Mouse (Mus musculus) cerebellum, adult (tissue): ENCODE measurements at regions not wholly inside any gene's neighbourhood (a gene's known extent, or its start where the extent isn't known, plus 50 kb on each side); places are given as distances from the start of the nearest gene placed in this dataset.

Experiments
- ATAC-seq: cut with Nextera tagmentation; 2 replicates; pipeline ENCODE4 v1.9.2; 2017; ENCODE audit warnings: mild to moderate bottlenecking, moderate library complexity, mixed read lengths; ENCODE audit not compliant: insufficient number of reproducible peaks, low FRiP score, low TSS enrichment

DNA sequence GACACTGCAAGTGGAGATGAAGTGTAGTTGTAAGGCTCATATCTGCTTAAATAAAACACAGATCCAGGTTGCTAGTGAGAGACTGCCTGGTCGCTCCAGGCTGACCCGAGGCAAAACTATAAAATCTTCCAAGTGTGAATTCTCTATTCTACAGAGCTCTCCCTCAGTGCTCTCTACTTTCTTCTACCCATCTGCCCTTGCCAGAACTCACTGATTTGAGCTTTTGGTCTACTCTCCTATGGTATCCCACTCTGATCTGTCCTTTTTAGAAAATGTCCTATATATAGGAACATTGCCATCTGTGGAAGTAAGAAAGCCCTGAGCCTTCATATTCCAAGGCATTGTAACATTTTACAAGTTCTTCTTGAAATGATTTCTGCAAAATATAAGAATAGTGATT, 518.3 kb downstream of the Galc start:
- ATAC-seq: no peak

- ATAC-seq: no peak
Observed at GRCm38 (mm10) chr12:97732078-97732580, 527.1 kb downstream of the Galc start.

DNA sequence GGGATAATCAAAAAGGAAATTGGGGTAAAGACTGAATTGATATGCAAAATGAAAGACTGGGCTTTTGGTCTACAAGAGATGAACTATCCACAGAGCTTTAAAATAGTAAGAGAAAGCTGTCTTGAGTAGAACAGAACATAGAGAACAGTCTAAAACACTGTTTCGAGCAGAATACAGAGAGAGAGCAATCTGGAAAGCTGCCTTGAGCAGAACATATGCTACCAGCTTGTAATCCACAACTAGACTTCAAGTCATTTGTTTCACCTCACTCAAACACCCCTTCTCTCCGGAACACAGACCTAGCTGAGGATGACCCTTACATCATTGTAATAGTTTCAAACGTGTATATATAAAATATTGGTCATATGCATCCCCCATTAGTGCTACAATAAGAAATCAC, 538.7 kb downstream of the Galc start:
- ATAC-seq: no peak

DNA sequence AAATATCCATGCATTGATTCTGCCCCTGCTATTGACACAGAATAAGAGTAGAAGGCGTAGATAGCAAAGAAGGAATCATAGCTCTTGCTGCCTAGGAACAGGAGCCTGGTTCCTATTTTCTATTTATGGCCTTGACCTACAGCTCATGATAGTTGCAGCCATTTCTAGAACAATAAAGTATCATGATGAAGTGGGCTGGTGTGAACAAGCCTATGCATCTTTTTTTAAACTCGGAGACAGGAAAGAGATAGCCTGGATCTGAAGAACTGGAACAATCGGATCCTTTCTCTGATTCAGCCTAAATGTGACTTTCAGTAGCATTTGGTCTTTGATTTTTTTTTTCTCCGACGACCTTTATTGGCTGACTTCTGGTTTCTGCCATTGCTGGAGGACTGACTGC, 541.4 kb downstream of the Galc start:
- ATAC-seq: no peak
